Mouse (Mus musculus) heart, adult 2 months (tissue): Measurements from ENCODE around the gene Bcas1.

Source experiments
- CTCF ChIP-seq: fragments of 200-600 bp; IDR thresholded peaks from 2 replicates; pipeline ENCODE4 v1.8.1; 2022; ENCODE audit warnings: antibody characterized with exemption, mild to moderate bottlenecking, moderate library complexity
- EP300 ChIP-seq: fragments of 200-500 bp; IDR thresholded peaks from 2 replicates; pipeline ENCODE4 v1.6.1; 2011; ENCODE audit warnings: low read depth, low read length, control low read depth; ENCODE audit not compliant: insufficient read depth
- POLR2A ChIP-seq: fragments of 200-500 bp; IDR thresholded peaks from 2 replicates; pipeline ENCODE4 v1.6.1; 2011; ENCODE audit warnings: mild to moderate bottlenecking, low read depth, low read length, control low read depth; ENCODE audit not compliant: insufficient read depth

GRCm38 (mm10) chr2:170476215-170476614, 48.6 kb upstream of the Bcas1 start:
- TF ChIP-seq CTCF (peak; percentile 56), POLR2A (no peak), EP300 (no peak)
